Mouse (Mus musculus) layer of hippocampus, adult 8-10 months (tissue): ENCODE measurements around the gene Vgll2. TPM values are rescaled to one million over a fixed set of nuclear protein-coding genes. Genes with fewer than 3 reads are reported as not detected.

Source experiments
- microRNA-seq, 2 experiments: library from miRNA; unstranded; fragments of <30 nt; microRNA quantifications; one replicate each; pipeline ENCODE4 v1.2.0; 2022
- total RNA-seq, 4 experiments: library from RNA; stranded (reverse); gene quantifications; 2 replicates each; pipeline ENCODE4 v1.2.4; 2022

Vgll2 gene
- total RNA-seq, 4 experiments from 2014 or later, result 0.20 to 0.25 TPM; not detected in 2

Small RNA genes lying within 50 kb of the gene (microRNA-seq; reads per million reads assigned to microRNA genes)
- gene Gm24084, result 0 reads per million in 2 experiments

Other genes with a start within 250 kb of the Vgll2 start
- under 1 TPM in 1 of 4 experiments, not detected in 3; 0.05 TPM for gene Ros1, start 172.7 kb downstream of the Vgll2 start, total RNA-seq
- gene Dcbld1, start 211.1 kb downstream of the Vgll2 start, total RNA-seq, result 1 to 10 TPM; 6.8 to 8.2 (median 7.7) TPM